Mouse (Mus musculus): ENCODE measurements at regions not wholly inside any gene's neighbourhood (a gene's known extent, or its start where the extent isn't known, plus 50 kb on each side); places are given as distances from the start of the nearest gene placed in this dataset.

GRCm38 (mm10) chr14:70839126-70839525 lies 239.5 kb upstream of the Fam160b2 start:
- no peak for ATAC-seq (replicated peaks; ENCODE audit: poor library complexity)

GRCm38 (mm10) chr14:70837528-70837927 lies 237.9 kb upstream of the Fam160b2 start:
- ATAC-seq (replicated peaks; ENCODE audit: poor library complexity) = no peak

- ATAC-seq (replicated peaks; ENCODE audit: poor library complexity) = no peak
These were observed 233.6 kb upstream of the Fam160b2 start for GRCm38 (mm10) chr14:70833238-70833637.

GRCm38 (mm10) chr14:70832462-70833212 lies 233.0 kb upstream of the Fam160b2 start:
- no peak for ATAC-seq (replicated peaks; ENCODE audit: poor library complexity)

GRCm38 (mm10) chr14:70832042-70832441 lies 232.4 kb upstream of the Fam160b2 start:
- ATAC-seq (replicated peaks; ENCODE audit: poor library complexity) = peak; percentile 50; the same call in 1 of the 2 replicates

Measured in megakaryocyte progenitor cell, adult 5-6 weeks (primary cell).